Mouse (Mus musculus) midbrain, embryonic 14.5 days (tissue): ENCODE results near the gene Rdm1. TPM values are rescaled to one million over a fixed set of nuclear protein-coding genes. Genes with fewer than 3 reads are reported as not detected.
A peak's percentile ranks its signal among the peaks of the same experiment; 100 is the strongest.

Experiments
- ATAC-seq: fragments of 200-750 bp; cut with Nextera tagmentation; 2 replicates; pipeline ENCODE4 v1.8.0; 2017; ENCODE audit warnings: moderate number of reproducible peaks, moderate library complexity; ENCODE audit not compliant: low FRiP score, low TSS enrichment
- DNase-seq: peaks from one replicate; pipeline ENCODE4 v3.0.0-alpha.2; 2015
- H3K27ac ChIP-seq: fragments of 300-500 bp; sonication (generic); replicated peaks from 2 replicates; pipeline ENCODE4 v1.5.1; 2014; ENCODE audit warnings: mild to moderate bottlenecking, low read depth, low read length, moderate library complexity
- H3K27me3 ChIP-seq: fragments of 300-500 bp; sonication (generic); 2 replicates; pipeline ENCODE4 v1.6.1; 2014; ENCODE audit warnings: low read length, control low read depth, mixed read lengths; ENCODE audit not compliant: control insufficient read depth, insufficient read depth
- H3K36me3 ChIP-seq: fragments of 300-500 bp; sonication (generic); 2 replicates; pipeline ENCODE4 v1.6.1; 2014; ENCODE audit warnings: low read length, control low read depth; ENCODE audit not compliant: control insufficient read depth, insufficient read depth
- H3K4me1 ChIP-seq: fragments of 300-500 bp; sonication (generic); 2 replicates; pipeline ENCODE4 v1.6.1; 2014; ENCODE audit warnings: mild to moderate bottlenecking, antibody characterized with exemption, low read length, control low read depth; ENCODE audit not compliant: control insufficient read depth, insufficient read depth
- H3K4me2 ChIP-seq: fragments of 300-500 bp; sonication (generic); 2 replicates; pipeline ENCODE4 v1.6.1; 2014; ENCODE audit warnings: mild to moderate bottlenecking, low read length, moderate library complexity
- H3K4me3 ChIP-seq: fragments of 300-500 bp; sonication (generic); replicated peaks from 2 replicates; pipeline ENCODE4 v1.5.1; 2014; ENCODE audit warnings: low read depth, low read length
- H3K9ac ChIP-seq: fragments of 300-500 bp; sonication (generic); replicated peaks from 2 replicates; pipeline ENCODE4 v1.6.1; 2014; ENCODE audit warnings: mild to moderate bottlenecking, low read length, moderate library complexity
- H3K9me3 ChIP-seq: fragments of 300-500 bp; sonication (generic); 2 replicates; pipeline ENCODE4 v1.6.1; 2016; ENCODE audit warnings: low read length, control low read depth, mixed read lengths; ENCODE audit not compliant: control insufficient read depth
- WGBS: fragments of 180-500 bp; shearing (Covaris S2); extraction: QIAGEN DNeasy Blood & Tissue Kit; methylation state at CpG from one replicate; pipeline ENCODE4 v1.1.7; 2014; 5-methylcytosine and 5-hydroxymethylcytosine counted together
- polyA plus RNA-seq: library from polyadenylated mRNA; unstranded; fragments of >200 nt; fragmentation: Nextera tagmentation; extraction: Ambion mirVana; gene quantifications from 2 replicates; pipeline ENCODE4 v1.2.1, GENCODE M21; 2014

The Rdm1 gene
- polyA plus RNA-seq, 1 experiment from 2014 or later = 13.2 TPM

GRCm38 (mm10) chr11:101658751-101659558, 32.0 kb downstream of the Rdm1 start:
- Histone ChIP-seq H3K4me3 (no peak overlapping the region), H3K36me3 (no peaks in the 10 kb centered on the region), H3K27ac (peak overlapping the region; percentile 66), H3K4me2 (no peak overlapping the region), H3K9me3 (no peaks in the 10 kb centered on the region), H3K9ac (no peak overlapping the region), H3K4me1 (no peaks in the 10 kb centered on the region), H3K27me3 (no peaks in the 10 kb centered on the region)
- ATAC-seq (no peak), DNase-seq (peak; percentile 86)
- WGBS = 36% methylated on average over 10 of the region's 10 CpGs

DNA sequence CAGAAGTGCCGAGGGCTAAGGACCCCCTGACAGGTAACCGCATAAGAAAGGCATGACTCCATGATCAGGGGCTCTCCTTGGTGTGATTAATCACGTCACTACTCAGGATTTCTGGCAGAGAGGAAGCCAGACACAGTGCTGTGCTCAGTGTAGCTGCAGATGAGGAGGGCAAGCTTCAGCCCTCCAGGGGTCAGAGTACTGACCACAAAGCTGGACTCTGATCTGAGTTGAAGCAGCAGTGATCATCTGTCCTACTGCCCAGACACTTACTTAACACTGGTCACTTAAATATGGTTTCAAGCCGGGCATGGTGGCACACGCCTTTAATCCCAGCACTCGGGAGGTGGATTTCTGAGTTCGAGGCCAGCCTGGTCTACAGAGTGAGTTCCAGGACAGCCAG, 34.2 kb downstream of the Rdm1 start:
- 86% methylated on average over 7 of the region's 7 CpGs for WGBS
- Histone ChIP-seq H3K27me3 (no peaks in the 10 kb centered on the region), H3K9me3 (no peaks in the 10 kb centered on the region), H3K9ac (no peak overlapping the region), H3K4me1 (no peaks in the 10 kb centered on the region), H3K4me3 (no peak overlapping the region), H3K36me3 (no peaks in the 10 kb centered on the region), H3K4me2 (no peak overlapping the region), H3K27ac (no peak overlapping the region)
- DNase-seq (no peak), ATAC-seq (no peak)

DNA sequence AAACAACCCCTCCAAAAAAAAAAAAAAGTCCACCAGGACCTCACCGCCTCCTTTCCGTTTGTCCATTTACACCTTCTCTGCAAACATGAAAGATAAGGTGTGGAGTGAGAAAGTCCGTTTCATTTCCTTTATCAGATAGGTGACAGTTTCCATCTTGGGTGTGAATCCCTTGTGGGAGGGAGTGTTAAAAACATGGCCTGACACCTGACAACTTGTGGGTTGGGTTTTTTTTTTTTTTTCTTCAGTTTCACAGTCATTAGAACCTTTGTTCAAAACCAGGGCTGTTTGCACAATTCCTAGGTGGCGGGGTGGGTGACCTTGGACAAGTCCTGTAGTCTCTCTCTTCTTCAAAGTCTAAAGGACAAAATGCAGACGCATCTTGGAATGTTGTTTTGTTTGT, 34.8 kb downstream of the Rdm1 start:
- Histone ChIP-seq H3K4me3 (no peak overlapping the region), H3K4me1 (no peaks in the 10 kb centered on the region), H3K4me2 (no peak overlapping the region), H3K9ac (no peak overlapping the region), H3K9me3 (no peaks in the 10 kb centered on the region), H3K36me3 (no peaks in the 10 kb centered on the region), H3K27ac (no peak overlapping the region), H3K27me3 (no peaks in the 10 kb centered on the region)
- WGBS = 86% methylated on average over 5 of the region's 5 CpGs
- no peak for ATAC-seq
- DNase-seq = no peak

DNA sequence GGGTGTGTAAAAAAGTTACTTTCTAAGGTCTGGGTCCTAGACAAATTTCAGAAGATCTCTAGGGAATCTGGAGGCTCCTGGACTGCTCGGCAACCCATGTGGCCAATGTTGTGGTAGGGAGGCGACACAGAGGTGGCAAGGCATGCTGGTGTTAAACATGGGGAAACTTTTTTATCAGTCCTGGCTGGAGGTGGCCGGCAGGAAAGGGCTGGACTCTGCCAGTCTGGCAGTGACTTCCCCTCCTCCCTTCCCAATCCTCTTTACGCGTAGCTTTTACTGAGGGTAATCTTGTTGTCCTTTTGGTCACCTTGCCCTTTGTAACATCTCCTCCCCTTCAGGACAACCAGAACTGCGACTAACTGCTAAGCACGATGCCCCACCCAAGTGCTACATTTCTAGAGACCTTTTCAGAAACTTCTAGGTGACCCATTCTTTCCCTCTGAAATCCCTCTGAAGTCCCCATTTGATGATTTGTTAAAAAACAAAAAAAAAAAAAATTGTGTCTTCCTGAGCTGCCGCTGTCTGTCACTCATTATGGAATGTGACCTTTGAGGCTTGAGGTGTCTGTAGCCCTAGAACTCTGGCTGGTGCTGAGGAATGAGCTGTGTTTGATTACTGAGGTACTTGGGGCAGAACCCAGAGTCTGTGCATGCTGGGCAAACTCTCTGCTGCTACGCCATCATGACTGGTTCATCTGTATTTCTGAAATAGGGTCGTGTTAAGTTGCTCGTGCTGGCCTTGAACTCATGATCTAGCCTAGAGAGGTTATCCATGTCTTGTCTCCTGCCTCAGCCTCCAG, 36.4 kb downstream of the Rdm1 start:
- no peak for ATAC-seq
- H3K27ac ChIP-seq = no peak overlapping the region
- 80% methylated on average over 11 of the region's 11 CpGs for WGBS

GRCm38 (mm10) chr11:101664825-101665635, 38.0 kb downstream of the Rdm1 start, which contains the start of gene Arl4d:
Gene Arl4d, plus strand, starts transcription at chr11:101665541.
- Histone ChIP-seq H3K4me2 (peak within 1 kb of the TSS; percentile 81), H3K9me3 (no peaks in the 10 kb centered on the region), H3K4me1 (no peaks in the 10 kb centered on the region), H3K9ac (peak within 1 kb of the TSS; percentile 64), H3K36me3 (no peaks in the 10 kb centered on the region), H3K4me3 (peak within 1 kb of the TSS; percentile 50), H3K27ac (peak within 1 kb of the TSS; percentile 86), H3K27me3 (no peaks in the 10 kb centered on the region)
- 8% methylated on average over 34 of the region's 34 CpGs for WGBS
- DNase-seq = peak; percentile 98
- ATAC-seq = peak; percentile 92

More for the DNA sequence above, 36.4 kb downstream of the Rdm1 start:
- Histone ChIP-seq H3K4me1 (no peaks in the 10 kb centered on the region), H3K9ac (no peak overlapping the region), H3K4me3 (no peak overlapping the region), H3K36me3 (no peaks in the 10 kb centered on the region), H3K27me3 (no peaks in the 10 kb centered on the region), H3K9me3 (no peaks in the 10 kb centered on the region), H3K4me2 (no peak overlapping the region)
- no peak for DNase-seq

- H3K36me3 ChIP-seq = no peaks in the 10 kb centered on the region
- H3K4me3 ChIP-seq = peak overlapping the region; percentile 50
- DNase-seq = no peak
- peak overlapping the region; percentile 64 for H3K9ac ChIP-seq
- no peaks in the 10 kb centered on the region for H3K9me3 ChIP-seq
- WGBS = under 1% methylated on average over 24 of the region's 24 CpGs
- H3K4me2 ChIP-seq = peak overlapping the region; percentile 81
- H3K27ac ChIP-seq = peak overlapping the region; percentile 86
- H3K27me3 ChIP-seq = no peaks in the 10 kb centered on the region
- ATAC-seq = no peak
- no peaks in the 10 kb centered on the region for H3K4me1 ChIP-seq
Measured at GRCm38 (mm10) chr11:101665636-101665992, 38.6 kb downstream of the Rdm1 start.

GRCm38 (mm10) chr11:101666626-101667345, 39.8 kb downstream of the Rdm1 start:
- ATAC-seq = no peak
- Histone ChIP-seq H3K27ac (no peak overlapping the region), H3K4me2 (peak overlapping the region; percentile 19; the same call in 1 of the 2 replicates), H3K4me3 (no peak overlapping the region), H3K27me3 (no peaks in the 10 kb centered on the region), H3K4me1 (no peaks in the 10 kb centered on the region), H3K36me3 (no peaks in the 10 kb centered on the region), H3K9ac (no peak overlapping the region; the same call in 1 of the 2 replicates), H3K9me3 (no peaks in the 10 kb centered on the region)
- WGBS = 83% methylated on average over 28 of the region's 28 CpGs
- DNase-seq = no peak
